In genomic region chr17:18455619-18456140, GRCm38 (mm10) we compare ENCODE assay signal across 45 mouse cellular contexts. TPM values are rescaled to one million over a fixed set of nuclear protein-coding genes. Genes with fewer than 3 reads are reported as not detected.
"Had no signal": no experiment of that assay in that cellular context is flagged by ENCODE, and none has a peak within 500 bp of the region (broad histone marks: within the 10 kb centered on the region; RNA-seq: fewer than 3 reads in every experiment).

No protein-coding gene starts in this region.

- H3K27me3 ChIP-seq: limb, embryonic 12.5 days; limb, embryonic 13.5 days; limb, embryonic 15.5 days; liver, embryonic 12.5 days; liver, embryonic 13.5 days; liver, embryonic 15.5 days; lung, embryonic 15.5 days; megakaryocyte, embryonic 14.5 days; midbrain, embryonic 12.5 days; midbrain, embryonic 13.5 days; midbrain, embryonic 15.5 days; neural tube, embryonic 12.5 days had no signal

- H3K4me1 ChIP-seq: limb, embryonic 10.5 days; limb, embryonic 12.5 days; limb, embryonic 13.5 days; limb, embryonic 15.5 days; liver, embryonic 12.5 days; liver, embryonic 13.5 days; liver, embryonic 15.5 days; lung, embryonic 15.5 days; megakaryocyte, embryonic 14.5 days; midbrain, embryonic 10.5 days; midbrain, embryonic 12.5 days; midbrain, embryonic 13.5 days; midbrain, embryonic 15.5 days; neural tube, embryonic 12.5 days had no signal

- H3K4me3 ChIP-seq: limb, embryonic 10.5 days; limb, embryonic 12.5 days; limb, embryonic 13.5 days; limb, embryonic 15.5 days; liver, embryonic 12.5 days; liver, embryonic 13.5 days; liver, embryonic 15.5 days; lung, embryonic 15.5 days; megakaryocyte, embryonic 14.5 days; midbrain, embryonic 10.5 days; midbrain, embryonic 12.5 days; midbrain, embryonic 13.5 days; midbrain, embryonic 15.5 days; myocyte; neural tube, embryonic 12.5 days had no signal

- DNase-seq: left cerebral cortex, postnatal 4 days; liver; liver, embryonic 13.5 days; liver, postnatal 0 days; lung, adult 18-20 months; lung, adult 2 months; lung, embryonic 14.5 days; lung, postnatal 10 days; lung, postnatal 14 days; lung, postnatal 36 days; lung, postnatal 4 days; midbrain, embryonic 14.5 days had no signal

- H3K4me2 ChIP-seq: limb, embryonic 12.5 days; limb, embryonic 13.5 days; limb, embryonic 15.5 days; liver, embryonic 11.5 days; liver, embryonic 12.5 days; liver, embryonic 13.5 days; liver, embryonic 15.5 days; lung, embryonic 14.5 days; lung, embryonic 15.5 days; midbrain, embryonic 11.5 days; midbrain, embryonic 12.5 days; midbrain, embryonic 13.5 days; midbrain, embryonic 15.5 days; neural tube, embryonic 12.5 days had no signal

- H3K36me3 ChIP-seq: limb, embryonic 10.5 days; limb, embryonic 12.5 days; limb, embryonic 13.5 days; limb, embryonic 15.5 days; liver, embryonic 12.5 days; liver, embryonic 13.5 days; liver, embryonic 15.5 days; lung, embryonic 15.5 days; midbrain, embryonic 10.5 days; midbrain, embryonic 12.5 days; midbrain, embryonic 13.5 days; midbrain, embryonic 15.5 days; neural tube, embryonic 12.5 days had no signal

- ATAC-seq: liver, embryonic 12.5 days; liver, postnatal 0 days; lung, postnatal 0 days; midbrain, embryonic 13.5 days; midbrain, embryonic 15.5 days; midbrain, embryonic 16.5 days had no signal

- H3K9me3 ChIP-seq: liver, embryonic 13.5 days; liver, embryonic 15.5 days; lung, embryonic 15.5 days; megakaryocyte, embryonic 14.5 days had no signal

- H3K9ac ChIP-seq: limb, embryonic 12.5 days; limb, embryonic 13.5 days; limb, embryonic 15.5 days; liver, embryonic 12.5 days; liver, embryonic 13.5 days; liver, embryonic 14.5 days; liver, embryonic 15.5 days; liver, postnatal 0 days; lung, embryonic 14.5 days; lung, embryonic 15.5 days; midbrain, embryonic 12.5 days; midbrain, embryonic 13.5 days; midbrain, embryonic 15.5 days; neural tube, embryonic 12.5 days had no signal

- H3K27ac ChIP-seq: limb, embryonic 10.5 days; limb, embryonic 12.5 days; limb, embryonic 13.5 days; limb, embryonic 15.5 days; liver, embryonic 12.5 days; liver, embryonic 13.5 days; liver, embryonic 14.5 days; liver, embryonic 15.5 days; lung, embryonic 15.5 days; macrophage; midbrain, embryonic 10.5 days; midbrain, embryonic 12.5 days; midbrain, embryonic 13.5 days; midbrain, embryonic 15.5 days; neural tube, embryonic 12.5 days had no signal

RNA-seq across cellular contexts. Expression of gene Vmn2r95, which starts 31.8 kb away (rescaled TPM):
- total RNA-seq: left cerebral cortex, postnatal 10 days; left cerebral cortex, postnatal 36 days; liver, adult 2 months; megakaryocyte progenitor cell, adult 5-6 weeks; megakaryocyte, adult 5-6 weeks; megakaryocyte-erythroid progenitor cell, adult 5-6 weeks; midbrain, postnatal 0 days; monocyte, adult 5-6 weeks had no signal
- polyA plus RNA-seq: limb, embryonic 11.5 days; limb, embryonic 12.5 days; limb, embryonic 13.5 days; limb, embryonic 14.5 days; limb, embryonic 15.5 days; liver, adult 2 months; liver, embryonic 11.5 days; liver, embryonic 12.5 days; liver, embryonic 13.5 days; liver, embryonic 14.5 days; liver, embryonic 15.5 days; liver, embryonic 16.5 days; liver, postnatal 0 days; lung, adult 2 months; lung, embryonic 14.5 days; lung, embryonic 15.5 days; lung, embryonic 16.5 days; lung, postnatal 0 days; macrophage; midbrain, embryonic 10.5 days; midbrain, embryonic 11.5 days; midbrain, embryonic 12.5 days; midbrain, embryonic 13.5 days; midbrain, embryonic 14.5 days; midbrain, embryonic 15.5 days; midbrain, embryonic 16.5 days; midbrain, postnatal 0 days; myocyte; neural tube, embryonic 11.5 days; neural tube, embryonic 12.5 days had no signal
